ENCODE assay signal across 8 mouse cellular contexts in genomic region chr3:62458284-62459013, GRCm38 (mm10). TPM values are rescaled to one million over a fixed set of nuclear protein-coding genes. Genes with fewer than 3 reads are reported as not detected.
DNase-seq lines count a peak whose midpoint lies in the region; ATAC-seq and TF ChIP-seq lines count a peak whose summit lies in the region.

No protein-coding gene starts in this region.

- no peak overlapping the region for H3K4me3 ChIP-seq in forebrain, embryonic 15.5 days
- H3K4me3 ChIP-seq in hindbrain, embryonic 11.5 days (ENCODE audit: low read depth, low read length), result no peak overlapping the region
- H3K4me3 ChIP-seq in layer of hippocampus, adult 2 months, result no peak overlapping the region

- DNase-seq in MEL-GATA-1-ER (ENCODE audit: extremely low read depth, low read depth), result peak; percentile 17
- DNase-seq in c-Kit-positive CD71-positive TER-119-positive erythroid progenitor cells, embryonic 14.5 days (ENCODE audit: low spot score), result peak; percentile 10
- peak; percentile 71 for DNase-seq in hindbrain, embryonic 11.5 days (ENCODE audit: low spot score)
- peak; percentile 47 to 65 for DNase-seq in layer of hippocampus, adult 2 months (ENCODE audit: low spot score in 2 of 2)
- DNase-seq in lung, postnatal 10 days, result peak; percentile 77
- DNase-seq in retina, postnatal 7 days (ENCODE audit: low read depth, low spot score), result peak; percentile 19
- peak; percentile 26 for DNase-seq in yolk sac, embryonic 10.5 days (ENCODE audit: low spot score)

- no peaks in the 10 kb centered on the region for H3K27me3 ChIP-seq in forebrain, embryonic 15.5 days
- H3K27me3 ChIP-seq in hindbrain, embryonic 11.5 days (ENCODE audit: control insufficient read depth, insufficient read depth, low read length), result no peaks in the 10 kb centered on the region

- H3K9me3 ChIP-seq in forebrain, embryonic 15.5 days, result no peaks in the 10 kb centered on the region
- H3K9me3 ChIP-seq in hindbrain, embryonic 11.5 days (ENCODE audit: control insufficient read depth, low read length), result no peaks in the 10 kb centered on the region

- WGBS in forebrain, embryonic 15.5 days, result 39% methylated on average over 6 of the region's 6 CpGs
- 48% methylated on average over 6 of the region's 6 CpGs for WGBS in hindbrain, embryonic 11.5 days

- peaks cover 39% of the 10 kb centered on the region for H3K4me1 ChIP-seq in forebrain, embryonic 15.5 days
- H3K4me1 ChIP-seq in hindbrain, embryonic 11.5 days (replicated peaks; ENCODE audit: control insufficient read depth, insufficient read depth, low read length), result no peaks in the 10 kb centered on the region

- H3K9ac ChIP-seq in forebrain, embryonic 15.5 days (replicated peaks), result no peak overlapping the region
- H3K9ac ChIP-seq in hindbrain, embryonic 11.5 days (ENCODE audit: low read depth, low read length), result no peak overlapping the region

- TF ChIP-seq CTCF in layer of hippocampus, adult 2 months (conservative IDR thresholded peaks at IDR 0.05), result peak; percentile 93

- peaks cover 30% of the 10 kb centered on the region for H3K36me3 ChIP-seq in forebrain, embryonic 15.5 days
- H3K36me3 ChIP-seq in hindbrain, embryonic 11.5 days (ENCODE audit: control insufficient read depth, insufficient read depth, low read length), result no peaks in the 10 kb centered on the region

- H3K27ac ChIP-seq in forebrain, embryonic 15.5 days (replicated peaks), result no peak overlapping the region
- H3K27ac ChIP-seq in hindbrain, embryonic 11.5 days (ENCODE audit: low read depth, low read length), result no peak overlapping the region
- no peak overlapping the region for H3K27ac ChIP-seq in layer of hippocampus, adult 2 months

- peak; percentile 66 for ATAC-seq in forebrain, embryonic 15.5 days (replicated peaks)
- ATAC-seq in hindbrain, embryonic 11.5 days (ENCODE audit: low FRiP score), result peak; percentile 60

- no peak overlapping the region for H3K4me2 ChIP-seq in forebrain, embryonic 15.5 days (replicated peaks)
- no peak overlapping the region for H3K4me2 ChIP-seq in hindbrain, embryonic 11.5 days (replicated peaks; ENCODE audit: low read depth, low read length)

RNA-seq across cellular contexts. Expression of gene Dhx36, which starts 48.4 kb away (rescaled TPM):
- polyA plus RNA-seq in forebrain, embryonic 15.5 days (2015; fragmentation: Nextera tagmentation; extraction: Ambion mirVana), result 44.8 and 48.1 TPM in 2 replicates
- polyA plus RNA-seq in hindbrain, embryonic 11.5 days (2014; fragmentation: Nextera tagmentation; extraction: Ambion mirVana), result 56.4 and 56.8 TPM in 2 replicates
- total RNA-seq in layer of hippocampus, adult 2 months (2021), result 10 to 100 TPM; 54.7 to 57.9 TPM

Comparison
In these comparisons a context has a peak if more than half of its experiments do, and no peak if none do; other contexts are left out.
1. DNase-seq: peak in every context shown above with its lines; median percentile 77 in lung, postnatal 10 days; 71 in hindbrain, embryonic 11.5 days; 56 in layer of hippocampus, adult 2 months; 26 in yolk sac, embryonic 10.5 days; 19 in retina, postnatal 7 days; 17 in MEL-GATA-1-ER; 10 in c-Kit-positive CD71-positive TER-119-positive erythroid progenitor cells, embryonic 14.5 days.